Mouse (Mus musculus) midbrain, embryonic 15.5 days (tissue): ENCODE data around the gene Aplnr. TPM values are rescaled to one million over a fixed set of nuclear protein-coding genes. Genes with fewer than 3 reads are reported as not detected.
A peak's percentile ranks its signal among the peaks of the same experiment; 100 is the strongest.

ENCODE experiments used
- ATAC-seq: fragments of 200-750 bp; cut with Nextera tagmentation; replicated peaks from 2 replicates; pipeline ENCODE4 v1.8.0; 2017; ENCODE audit warnings: moderate TSS enrichment
- H3K27ac ChIP-seq: fragments of 300-500 bp; sonication (generic); 2 replicates; pipeline ENCODE4 v1.5.1; 2015; ENCODE audit warnings: mild to moderate bottlenecking, inconsistent platforms
- H3K27me3 ChIP-seq: fragments of 300-500 bp; sonication (generic); replicated peaks from 2 replicates; pipeline ENCODE4 v1.6.1; 2015; ENCODE audit warnings: inconsistent platforms
- H3K36me3 ChIP-seq: fragments of 300-500 bp; sonication (generic); replicated peaks from 2 replicates; pipeline ENCODE4 v1.6.1; 2015; ENCODE audit warnings: inconsistent platforms
- H3K4me1 ChIP-seq: fragments of 300-500 bp; sonication (generic); 2 replicates; pipeline ENCODE4 v1.6.1; 2015; ENCODE audit warnings: inconsistent platforms
- H3K4me2 ChIP-seq: fragments of 300-500 bp; sonication (generic); 2 replicates; pipeline ENCODE4 v1.6.1; 2015; ENCODE audit warnings: inconsistent platforms, mild to moderate bottlenecking, moderate library complexity
- H3K4me3 ChIP-seq: fragments of 300-500 bp; sonication (generic); 2 replicates; pipeline ENCODE4 v1.5.1; 2015; ENCODE audit warnings: mild to moderate bottlenecking, inconsistent platforms
- H3K9ac ChIP-seq: fragments of 300-500 bp; sonication (generic); 2 replicates; pipeline ENCODE4 v1.6.1; 2015; ENCODE audit warnings: mild to moderate bottlenecking, inconsistent platforms
- H3K9me3 ChIP-seq: fragments of 300-500 bp; sonication (generic); 2 replicates; pipeline ENCODE4 v1.6.1; 2016; ENCODE audit warnings: inconsistent platforms
- WGBS: fragments of 180-500 bp; shearing (Covaris S2); methylation state at CpG from one replicate; pipeline ENCODE4 v1.1.7; 2015; ENCODE audit warnings: mixed read lengths; 5-methylcytosine and 5-hydroxymethylcytosine counted together
- polyA plus RNA-seq: library from polyadenylated mRNA; unstranded; fragments of >200 nt; fragmentation: Nextera tagmentation; extraction: Ambion mirVana; gene quantifications from 2 replicates; pipeline ENCODE4 v1.2.1, GENCODE M21; 2015

Gene Aplnr
- 30.6 TPM in 2 replicates for polyA plus RNA-seq

GRCm38 (mm10) chr2:85136089-85136488 lies at the start of gene Aplnr:
Gene Aplnr, plus strand, starts transcription at chr2:85136225.
- H3K4me1 ChIP-seq, result 0 out of 2 replicates have a peak, but pooled peaks cover 2% of the 10 kb centered on the region
- no peak within 1 kb of the TSS for H3K9ac ChIP-seq
- H3K4me3 ChIP-seq, result no peak within 1 kb of the TSS
- 0 out of 2 replicates have a peak, but pooled peaks have one; percentile 41 for ATAC-seq
- 2% methylated on average over 4 of the region's 4 CpGs for WGBS
- no peak within 1 kb of the TSS for H3K4me2 ChIP-seq
- H3K9me3 ChIP-seq, result no peaks in the 10 kb centered on the region
- no peak within 1 kb of the TSS for H3K27ac ChIP-seq
- no peaks in the 10 kb centered on the region for H3K27me3 ChIP-seq
- no peaks in the 10 kb centered on the region for H3K36me3 ChIP-seq

DNA sequence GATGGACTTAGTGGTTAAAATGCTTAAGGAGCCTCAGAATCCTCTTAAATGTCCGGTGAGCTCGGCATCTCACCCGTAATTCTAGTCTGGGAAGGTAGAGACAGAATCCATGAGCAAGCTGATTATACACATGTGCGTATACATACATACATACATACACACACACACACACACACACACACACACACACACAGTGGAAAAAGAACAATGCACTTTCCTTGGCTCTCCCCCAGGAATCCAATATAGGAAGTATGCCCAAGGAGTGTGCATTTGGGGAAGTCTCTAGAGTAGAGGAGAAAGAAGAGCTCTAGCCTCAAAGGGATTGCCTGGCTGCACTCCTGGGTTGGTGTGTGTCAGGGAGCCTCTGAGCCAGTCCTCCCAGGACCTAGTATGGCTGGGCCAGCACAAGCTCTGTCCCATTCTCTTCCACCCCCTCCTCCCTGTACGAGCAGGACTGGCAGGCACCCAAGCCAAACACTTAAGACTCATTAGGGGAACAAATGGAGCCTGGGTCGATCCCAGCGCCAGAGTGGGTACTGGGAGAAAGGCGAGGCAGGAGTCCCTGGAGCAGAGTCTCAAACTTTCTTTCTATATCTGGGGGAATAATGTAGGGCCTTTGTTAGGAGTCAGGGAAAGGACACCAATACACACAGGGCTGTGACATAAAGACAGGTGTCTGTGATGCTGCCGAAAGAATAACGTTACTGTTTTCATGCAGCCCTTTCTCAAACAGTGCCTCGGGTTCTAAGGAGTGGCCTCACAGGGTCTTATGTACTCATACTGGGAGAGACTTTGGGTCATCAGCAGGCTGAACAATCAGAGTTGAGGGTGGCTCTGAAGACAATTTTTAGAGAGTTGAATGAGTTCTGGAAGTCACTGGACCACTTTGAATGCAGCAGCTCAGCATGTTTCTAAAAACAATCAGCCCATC lies 47.0 kb upstream of the Aplnr start:
- WGBS, result 41% methylated on average over 11 of the region's 11 CpGs
- Histone ChIP-seq H3K4me1 (no peaks in the 10 kb centered on the region), H3K4me3 (no peak overlapping the region), H3K4me2 (no peak overlapping the region), H3K27me3 (no peaks in the 10 kb centered on the region), H3K27ac (no peak overlapping the region), H3K9ac (no peak overlapping the region), H3K9me3 (no peaks in the 10 kb centered on the region), H3K36me3 (no peaks in the 10 kb centered on the region)
- ATAC-seq, result peak; percentile 71

GRCm38 (mm10) chr2:85091325-85091724 lies 44.7 kb upstream of the Aplnr start:
- H3K4me3 ChIP-seq, result no peak overlapping the region
- no peak overlapping the region for H3K4me2 ChIP-seq
- no peaks in the 10 kb centered on the region for H3K36me3 ChIP-seq
- ATAC-seq, result no peak
- H3K27ac ChIP-seq, result no peak overlapping the region
- H3K9me3 ChIP-seq, result no peaks in the 10 kb centered on the region
- H3K9ac ChIP-seq, result no peak overlapping the region
- 97% methylated on average over 4 of the region's 4 CpGs for WGBS
- H3K27me3 ChIP-seq, result no peaks in the 10 kb centered on the region
- no peaks in the 10 kb centered on the region for H3K4me1 ChIP-seq

DNA sequence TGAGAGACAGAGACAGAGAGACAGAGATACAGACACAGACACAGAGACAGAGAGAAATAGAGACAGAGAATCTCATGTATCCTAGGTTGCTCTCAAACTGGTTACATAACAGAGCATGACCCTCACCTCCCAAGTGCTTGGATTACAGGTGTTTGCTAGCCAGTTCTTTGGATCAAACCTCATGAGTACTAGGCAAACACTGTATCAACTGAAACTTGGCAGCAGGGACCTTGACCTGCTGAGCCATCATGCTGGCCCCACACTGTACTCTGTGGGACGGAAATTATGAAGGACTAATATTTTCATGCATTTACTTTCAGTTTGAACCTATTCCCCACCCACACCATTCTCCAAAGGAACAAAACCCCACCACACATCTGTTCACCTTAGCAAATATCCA lies 42.6 kb upstream of the Aplnr start:
- no peak overlapping the region for H3K27ac ChIP-seq
- H3K9ac ChIP-seq, result no peak overlapping the region
- 95% methylated on average over 1 of the region's 1 CpGs for WGBS
- H3K4me2 ChIP-seq, result no peak overlapping the region
- H3K36me3 ChIP-seq, result no peaks in the 10 kb centered on the region
- no peaks in the 10 kb centered on the region for H3K27me3 ChIP-seq
- H3K4me3 ChIP-seq, result no peak overlapping the region
- no peak for ATAC-seq
- no peaks in the 10 kb centered on the region for H3K9me3 ChIP-seq
- H3K4me1 ChIP-seq, result no peaks in the 10 kb centered on the region

DNA sequence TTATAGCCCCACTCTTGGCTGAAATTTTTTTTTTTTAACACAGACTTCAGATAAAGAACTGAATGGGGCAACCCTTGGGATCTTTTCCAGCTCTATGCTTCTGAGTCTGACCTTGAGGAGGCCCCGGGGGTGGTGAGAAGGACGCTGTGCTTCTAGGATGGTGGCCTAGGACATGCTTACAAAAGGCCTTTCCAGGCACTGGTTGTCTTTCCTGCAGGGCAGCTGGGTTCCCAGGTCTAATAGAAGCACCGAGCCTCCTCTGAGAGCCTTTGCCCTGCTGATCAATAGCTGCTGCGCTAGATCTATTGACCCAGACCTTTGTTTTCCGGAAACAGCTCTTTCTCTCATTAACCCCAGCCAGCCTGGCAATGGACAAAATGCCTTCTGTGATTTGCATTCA lies 40.1 kb upstream of the Aplnr start:
- H3K4me2 ChIP-seq, result no peak overlapping the region
- ATAC-seq, result 0 out of 2 replicates have a peak, but pooled peaks have one; percentile 46
- WGBS, result 38% methylated on average over 5 of the region's 5 CpGs

GRCm38 (mm10) chr2:85098014-85098413 lies 38.0 kb upstream of the Aplnr start:
- Histone ChIP-seq H3K9ac (no peak overlapping the region), H3K36me3 (no peaks in the 10 kb centered on the region), H3K27me3 (no peaks in the 10 kb centered on the region), H3K27ac (no peak overlapping the region), H3K4me1 (no peaks in the 10 kb centered on the region), H3K4me3 (no peak overlapping the region), H3K4me2 (no peak overlapping the region), H3K9me3 (0 out of 2 replicates have a peak, but pooled peaks cover 5% of the 10 kb centered on the region)
- no peak for ATAC-seq
- 85% methylated on average over 2 of the region's 2 CpGs for WGBS

More for the DNA sequence above, 40.1 kb upstream of the Aplnr start:
- no peak overlapping the region for H3K4me3 ChIP-seq
- H3K9ac ChIP-seq, result no peak overlapping the region
- H3K4me1 ChIP-seq, result no peaks in the 10 kb centered on the region
- no peaks in the 10 kb centered on the region for H3K36me3 ChIP-seq
- H3K9me3 ChIP-seq, result 0 out of 2 replicates have a peak, but pooled peaks cover 1% of the 10 kb centered on the region
- H3K27me3 ChIP-seq, result no peaks in the 10 kb centered on the region
- no peak overlapping the region for H3K27ac ChIP-seq

DNA sequence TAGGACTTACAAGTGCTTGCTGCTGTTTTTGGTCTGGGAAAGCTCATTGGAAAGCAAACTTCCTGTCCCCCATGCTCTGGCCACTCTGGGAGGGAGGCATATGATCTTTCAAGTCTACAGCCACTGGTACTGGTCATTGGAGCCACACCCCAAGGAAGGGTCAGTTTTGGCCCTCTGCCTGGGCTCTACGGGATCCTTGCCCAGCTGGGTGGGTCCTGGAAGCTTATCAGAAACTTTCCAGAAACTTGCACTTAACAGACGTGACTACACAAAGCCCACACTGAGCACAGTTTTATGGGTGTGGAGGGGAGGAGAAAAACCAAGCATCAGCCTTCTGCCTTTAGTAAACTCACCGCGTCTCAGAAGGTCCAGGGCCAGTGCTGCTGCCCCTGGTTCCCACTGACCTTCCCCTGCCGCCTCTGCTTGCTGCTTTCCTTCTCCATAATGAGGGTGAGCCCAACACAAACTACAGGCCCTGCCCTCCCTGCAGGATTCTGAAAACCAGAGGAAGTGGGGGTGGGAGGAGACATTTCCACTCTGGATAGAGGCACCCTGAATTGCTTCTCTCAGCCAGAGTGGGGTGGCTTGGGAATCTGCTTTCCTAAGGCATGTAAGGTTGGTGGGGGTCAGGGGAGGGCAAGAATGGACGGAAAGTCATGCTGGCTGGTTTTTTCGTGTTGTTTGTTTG lies 37.1 kb upstream of the Aplnr start:
- Histone ChIP-seq H3K27me3 (no peaks in the 10 kb centered on the region), H3K4me1 (no peaks in the 10 kb centered on the region), H3K4me3 (no peak overlapping the region), H3K36me3 (no peaks in the 10 kb centered on the region), H3K4me2 (no peak overlapping the region), H3K9me3 (0 out of 2 replicates have a peak, but pooled peaks cover 5% of the 10 kb centered on the region), H3K9ac (no peak overlapping the region), H3K27ac (0 out of 2 replicates have a peak overlapping the region, but pooled peaks have one; percentile 12)
- WGBS, result 83% methylated on average over 7 of the region's 7 CpGs
- ATAC-seq, result no peak

GRCm38 (mm10) chr2:85103201-85103600 lies 32.8 kb upstream of the Aplnr start:
- no peaks in the 10 kb centered on the region for H3K36me3 ChIP-seq
- H3K27me3 ChIP-seq, result no peaks in the 10 kb centered on the region
- 0 out of 2 replicates have a peak, but pooled peaks cover 5% of the 10 kb centered on the region for H3K9me3 ChIP-seq
- no peak overlapping the region for H3K9ac ChIP-seq
- no peak; the same call in 1 of the 2 replicates for ATAC-seq
- no peak overlapping the region for H3K4me2 ChIP-seq
- H3K27ac ChIP-seq, result no peak overlapping the region
- H3K4me3 ChIP-seq, result no peak overlapping the region
- WGBS, result 76% methylated on average over 8 of the region's 8 CpGs
- no peaks in the 10 kb centered on the region for H3K4me1 ChIP-seq

DNA sequence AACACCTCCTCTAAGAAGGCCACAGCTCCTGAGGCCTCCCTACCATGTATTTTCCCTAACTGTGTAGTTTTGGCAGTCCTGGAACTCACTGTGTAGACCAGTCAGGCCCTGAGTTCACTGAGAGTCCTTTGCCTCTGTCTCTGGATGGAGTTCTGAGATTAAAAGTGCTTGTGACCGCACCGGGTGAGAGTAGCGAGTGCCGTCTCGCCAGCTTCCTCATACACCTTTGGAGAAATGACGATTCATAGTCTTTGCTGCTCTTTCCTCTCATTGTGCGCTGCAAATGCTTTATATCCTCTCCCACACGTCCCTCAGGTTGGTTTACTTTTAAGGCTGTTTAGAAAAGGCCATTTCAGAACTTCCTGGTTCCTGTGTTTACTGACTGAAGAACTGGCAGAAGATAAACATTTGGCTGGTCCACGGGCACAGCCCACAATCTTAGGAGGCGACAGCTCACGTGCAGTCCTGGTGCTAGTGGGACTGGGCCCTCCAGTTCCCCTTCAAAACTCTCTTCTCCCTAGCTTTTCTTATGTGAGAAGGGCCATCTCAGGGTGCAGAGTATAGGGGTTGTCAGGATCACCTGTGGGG lies 30.5 kb upstream of the Aplnr start:
- no peak overlapping the region for H3K4me2 ChIP-seq
- H3K36me3 ChIP-seq, result no peaks in the 10 kb centered on the region
- no peaks in the 10 kb centered on the region for H3K27me3 ChIP-seq
- WGBS, result 87% methylated on average over 11 of the region's 11 CpGs
- H3K27ac ChIP-seq, result no peak overlapping the region
- no peak overlapping the region for H3K4me3 ChIP-seq
- no peaks in the 10 kb centered on the region for H3K4me1 ChIP-seq
- ATAC-seq, result no peak
- H3K9me3 ChIP-seq, result 0 out of 2 replicates have a peak, but pooled peaks cover 5% of the 10 kb centered on the region
- no peak overlapping the region for H3K9ac ChIP-seq

GRCm38 (mm10) chr2:85106068-85106790 lies 29.8 kb upstream of the Aplnr start:
- H3K4me3 ChIP-seq, result no peak overlapping the region
- 0 out of 2 replicates have a peak, but pooled peaks cover under 1% of the 10 kb centered on the region for H3K9me3 ChIP-seq
- H3K4me1 ChIP-seq, result no peaks in the 10 kb centered on the region
- no peak for ATAC-seq
- H3K36me3 ChIP-seq, result no peaks in the 10 kb centered on the region
- WGBS, result 78% methylated on average over 7 of the region's 7 CpGs
- H3K9ac ChIP-seq, result no peak overlapping the region
- H3K27me3 ChIP-seq, result no peaks in the 10 kb centered on the region
- H3K4me2 ChIP-seq, result no peak overlapping the region
- H3K27ac ChIP-seq, result no peak overlapping the region

- Histone ChIP-seq H3K4me1 (no peaks in the 10 kb centered on the region), H3K4me2 (no peak overlapping the region), H3K27ac (no peak overlapping the region), H3K36me3 (no peaks in the 10 kb centered on the region), H3K9ac (no peak overlapping the region), H3K4me3 (no peak overlapping the region), H3K27me3 (no peaks in the 10 kb centered on the region), H3K9me3 (no peaks in the 10 kb centered on the region)
- no peak for ATAC-seq
- 78% methylated on average over 4 of the region's 4 CpGs for WGBS
Measured at GRCm38 (mm10) chr2:85106941-85107340, 29.1 kb upstream of the Aplnr start.
